Mouse (Mus musculus) hindbrain, embryonic 11.5 days (tissue): ENCODE data around the gene Arid3b. TPM values are rescaled to one million over a fixed set of nuclear protein-coding genes. Genes with fewer than 3 reads are reported as not detected.
A peak's percentile ranks its signal among the peaks of the same experiment; 100 is the strongest.

Experiments
- ATAC-seq: fragments of 200-750 bp; cut with Nextera tagmentation; 2 replicates; pipeline ENCODE4 v1.8.0; 2017; ENCODE audit warnings: mild to moderate bottlenecking, moderate TSS enrichment, moderate library complexity; ENCODE audit not compliant: low FRiP score
- DNase-seq: peaks from one replicate; pipeline ENCODE4 v3.0.0-alpha.2; 2015; ENCODE audit warnings: low spot score
- H3K27ac ChIP-seq: fragments of 300-500 bp; sonication (generic); 2 replicates; pipeline ENCODE4 v1.5.1; 2014; ENCODE audit warnings: mild to moderate bottlenecking, low read depth, low read length
- H3K27me3 ChIP-seq: fragments of 300-500 bp; sonication (generic); 2 replicates; pipeline ENCODE4 v1.6.1; 2014; ENCODE audit warnings: mild to moderate bottlenecking, low read length, moderate library complexity, mixed read lengths; ENCODE audit not compliant: control insufficient read depth, insufficient read depth
- H3K36me3 ChIP-seq: fragments of 300-500 bp; sonication (generic); 2 replicates; pipeline ENCODE4 v1.6.1; 2014; ENCODE audit warnings: mild to moderate bottlenecking, low read length, moderate library complexity, mixed read lengths; ENCODE audit not compliant: control insufficient read depth, insufficient read depth
- H3K4me1 ChIP-seq: fragments of 300-500 bp; sonication (generic); replicated peaks from 2 replicates; pipeline ENCODE4 v1.6.1; 2014; ENCODE audit warnings: low read length, mixed read lengths; ENCODE audit not compliant: control insufficient read depth, insufficient read depth
- H3K4me2 ChIP-seq: fragments of 300-500 bp; sonication (generic); replicated peaks from 2 replicates; pipeline ENCODE4 v1.6.1; 2014; ENCODE audit warnings: mild to moderate bottlenecking, low read depth, low read length
- H3K4me3 ChIP-seq: fragments of 300-500 bp; sonication (generic); 2 replicates; pipeline ENCODE4 v1.5.1; 2014; ENCODE audit warnings: low read depth, low read length
- H3K9ac ChIP-seq: fragments of 300-500 bp; sonication (generic); 2 replicates; pipeline ENCODE4 v1.6.1; 2014; ENCODE audit warnings: low read depth, low read length
- H3K9me3 ChIP-seq: fragments of 300-500 bp; sonication (generic); 2 replicates; pipeline ENCODE4 v1.6.1; 2016; ENCODE audit warnings: low read length; ENCODE audit not compliant: control insufficient read depth
- WGBS: fragments of 180-500 bp; shearing (Covaris S2); extraction: QIAGEN DNeasy Blood & Tissue Kit; methylation state at CpG from one replicate; pipeline ENCODE4 v1.1.7; 2014; 5-methylcytosine and 5-hydroxymethylcytosine counted together
- polyA plus RNA-seq: library from polyadenylated mRNA; unstranded; fragments of >200 nt; fragmentation: Nextera tagmentation; extraction: Ambion mirVana; gene quantifications from 2 replicates; pipeline ENCODE4 v1.2.1, GENCODE M21; 2014

Gene Arid3b
- polyA plus RNA-seq, 1 experiment from 2014 or later = 27.7 TPM

DNA sequence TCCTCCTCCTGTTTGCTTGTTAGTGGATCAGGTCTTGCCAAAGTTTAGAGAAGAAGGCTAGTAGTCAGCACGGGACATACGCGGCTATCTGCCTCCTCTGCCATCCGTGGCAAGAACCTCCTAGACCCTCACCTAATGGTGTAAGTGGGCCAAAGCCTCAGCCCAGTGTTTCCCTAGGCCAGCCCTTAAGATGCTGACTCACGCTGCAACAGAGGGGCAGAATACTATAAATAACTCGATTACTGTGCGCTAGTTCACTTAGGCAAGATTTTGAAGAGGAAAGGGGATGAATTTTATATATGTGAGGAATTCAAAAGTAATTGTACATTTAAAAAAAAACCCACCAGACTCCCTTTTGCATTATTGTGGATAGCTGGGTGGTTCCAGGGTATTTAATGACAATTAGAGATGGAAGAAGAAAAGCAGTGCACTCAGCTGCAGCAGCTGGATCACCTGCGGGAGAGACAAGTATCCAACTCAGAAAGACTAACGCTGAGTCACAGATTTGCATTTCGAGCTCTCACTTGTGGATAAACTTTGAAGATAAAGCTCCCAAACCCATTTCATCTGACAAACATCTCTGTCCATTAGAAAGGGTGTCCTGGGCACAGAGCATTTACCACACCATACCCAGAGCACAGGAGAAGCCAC is 31.4 kb downstream of the Arid3b start:
- Histone ChIP-seq H3K9me3 (no peaks in the 10 kb centered on the region), H3K4me3 (no peak overlapping the region), H3K4me1 (peaks cover 8% of the 10 kb centered on the region; the same call in 1 of the 2 replicates), H3K4me2 (no peak overlapping the region), H3K9ac (no peak overlapping the region), H3K27ac (no peak overlapping the region), H3K27me3 (no peaks in the 10 kb centered on the region), H3K36me3 (no peaks in the 10 kb centered on the region)
- DNase-seq (no peak), ATAC-seq (no peak)
- WGBS = 75% methylated on average over 10 of the region's 10 CpGs

DNA sequence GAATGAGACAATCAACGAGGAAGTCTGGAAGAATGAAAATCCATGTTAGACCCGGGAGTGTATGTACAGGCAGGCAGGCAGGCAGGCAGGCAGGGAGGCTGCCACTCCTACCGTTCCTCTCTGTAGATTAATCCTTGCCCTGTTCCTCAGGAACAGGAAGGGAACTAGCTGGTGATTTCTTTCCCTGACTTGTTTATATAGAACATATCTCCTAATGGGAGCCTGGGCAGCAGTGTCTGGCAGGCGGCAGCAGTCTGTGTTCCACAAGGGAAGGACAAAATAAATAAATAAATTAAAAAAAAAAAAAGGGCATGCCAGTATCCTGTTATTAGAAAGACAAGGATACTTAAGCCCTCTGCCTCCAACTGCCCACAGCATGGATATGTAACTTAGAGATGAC is 32.8 kb downstream of the Arid3b start:
- 14% methylated on average over 4 of the region's 4 CpGs for WGBS
- Histone ChIP-seq H3K27me3 (no peaks in the 10 kb centered on the region), H3K36me3 (no peaks in the 10 kb centered on the region), H3K4me3 (no peak overlapping the region), H3K4me2 (no peak overlapping the region), H3K9me3 (no peaks in the 10 kb centered on the region), H3K27ac (peak overlapping the region; percentile 49; the same call in 1 of the 2 replicates), H3K4me1 (peaks cover 12% of the 10 kb centered on the region), H3K9ac (no peak overlapping the region)
- DNase-seq (peak; percentile 10), ATAC-seq (no peak)

DNA sequence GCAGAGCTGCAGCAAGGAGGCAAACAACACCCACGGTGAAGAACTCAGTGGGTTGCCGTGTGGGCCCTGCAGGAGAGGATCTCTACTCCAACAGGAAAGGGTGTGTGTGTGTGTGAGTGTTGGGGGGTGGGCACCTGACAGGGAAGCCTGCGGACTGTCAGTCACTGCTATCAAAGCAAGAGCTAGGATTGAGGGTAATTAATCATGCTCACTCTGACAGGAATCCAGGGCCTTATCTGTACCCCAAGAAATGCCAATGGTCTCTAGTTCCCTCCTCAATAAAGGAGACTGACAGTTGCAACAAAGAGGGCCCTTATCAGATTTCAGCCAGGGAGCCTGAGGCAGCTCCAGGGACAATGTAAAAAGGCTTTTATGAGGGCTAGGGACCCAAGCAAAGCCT is 33.5 kb downstream of the Arid3b start:
- Histone ChIP-seq H3K9me3 (no peaks in the 10 kb centered on the region), H3K4me3 (no peak overlapping the region), H3K27me3 (no peaks in the 10 kb centered on the region), H3K4me2 (no peak overlapping the region), H3K36me3 (no peaks in the 10 kb centered on the region), H3K4me1 (peaks cover 14% of the 10 kb centered on the region), H3K27ac (peak overlapping the region; percentile 49), H3K9ac (no peak overlapping the region)
- ATAC-seq (0 out of 2 replicates have a peak, but pooled peaks have one; percentile 14), DNase-seq (peak; percentile 32)
- WGBS = 11% methylated on average over 3 of the region's 3 CpGs

DNA sequence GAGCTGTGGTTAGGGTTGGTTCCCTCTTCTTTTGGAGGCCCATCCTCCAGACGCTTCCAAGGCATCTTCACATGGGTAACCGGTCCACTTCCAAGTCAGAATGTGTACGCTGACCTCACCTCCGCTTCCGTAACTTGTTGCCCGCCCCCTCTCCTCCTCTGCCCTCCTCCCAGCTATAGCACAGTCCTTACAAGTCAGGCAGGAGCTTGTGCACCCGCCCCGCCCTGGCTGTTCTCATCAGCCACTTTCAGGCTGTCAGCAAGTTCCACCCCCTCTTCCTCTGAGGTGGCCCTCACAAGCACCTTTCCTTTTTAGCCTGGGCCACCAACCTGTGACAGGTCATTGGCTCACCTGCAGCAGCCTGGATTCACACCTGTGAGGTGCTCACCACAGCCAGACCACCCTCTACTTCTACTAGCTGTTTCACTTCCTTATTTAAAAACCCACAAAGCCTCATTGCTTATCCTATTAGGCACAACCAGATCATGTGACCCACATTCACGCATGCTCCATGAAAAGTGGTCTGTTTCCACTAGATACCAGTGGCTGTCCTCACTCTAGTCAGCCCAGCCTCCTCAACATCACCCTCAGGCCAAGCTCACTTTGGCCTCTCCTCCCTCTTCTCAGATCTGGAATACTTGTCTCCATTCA is 36.1 kb downstream of the Arid3b start:
- Histone ChIP-seq H3K27me3 (no peaks in the 10 kb centered on the region), H3K36me3 (0 out of 2 replicates have a peak, but pooled peaks cover 5% of the 10 kb centered on the region), H3K4me1 (peaks cover 10% of the 10 kb centered on the region), H3K4me3 (no peak overlapping the region), H3K27ac (no peak overlapping the region), H3K9me3 (no peaks in the 10 kb centered on the region), H3K9ac (no peak overlapping the region), H3K4me2 (no peak overlapping the region)
- DNase-seq (no peak), ATAC-seq (no peak)
- 82% methylated on average over 9 of the region's 9 CpGs for WGBS

DNA sequence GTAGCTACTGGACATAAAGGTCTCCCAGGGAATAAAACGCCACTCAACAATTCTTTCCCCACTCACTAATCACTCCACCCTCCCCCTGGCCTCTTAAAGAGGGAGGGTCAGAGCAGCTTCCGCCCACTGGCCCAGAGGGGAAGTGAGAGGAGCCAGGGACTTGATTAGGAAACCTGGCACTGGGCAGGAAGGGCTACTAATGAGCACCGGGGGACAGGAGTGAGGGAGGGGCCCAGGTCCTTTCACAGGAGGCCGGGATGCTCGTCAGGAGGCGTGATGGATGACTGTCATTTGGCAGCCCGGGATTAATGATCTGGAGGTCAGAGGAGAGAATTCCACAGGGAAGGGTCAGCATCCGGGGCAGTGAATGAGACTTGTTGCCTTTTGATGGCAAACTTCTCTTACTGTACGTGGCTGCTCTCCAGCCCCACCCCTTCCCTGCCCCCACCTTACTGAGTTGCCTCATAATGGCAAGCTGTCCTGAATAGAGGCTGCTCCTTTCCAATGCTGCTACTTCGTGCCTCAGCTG is 37.8 kb downstream of the Arid3b start:
- Histone ChIP-seq H3K27me3 (no peaks in the 10 kb centered on the region), H3K27ac (0 out of 2 replicates have a peak overlapping the region, but pooled peaks have one; percentile 24), H3K36me3 (0 out of 2 replicates have a peak, but pooled peaks cover 5% of the 10 kb centered on the region), H3K4me2 (no peak overlapping the region), H3K4me3 (no peak overlapping the region), H3K9me3 (no peaks in the 10 kb centered on the region), H3K4me1 (peaks cover 10% of the 10 kb centered on the region), H3K9ac (no peak overlapping the region)
- WGBS = 3% methylated on average over 10 of the region's 10 CpGs
- DNase-seq (peak; percentile 68), ATAC-seq (peak; percentile 75)

DNA sequence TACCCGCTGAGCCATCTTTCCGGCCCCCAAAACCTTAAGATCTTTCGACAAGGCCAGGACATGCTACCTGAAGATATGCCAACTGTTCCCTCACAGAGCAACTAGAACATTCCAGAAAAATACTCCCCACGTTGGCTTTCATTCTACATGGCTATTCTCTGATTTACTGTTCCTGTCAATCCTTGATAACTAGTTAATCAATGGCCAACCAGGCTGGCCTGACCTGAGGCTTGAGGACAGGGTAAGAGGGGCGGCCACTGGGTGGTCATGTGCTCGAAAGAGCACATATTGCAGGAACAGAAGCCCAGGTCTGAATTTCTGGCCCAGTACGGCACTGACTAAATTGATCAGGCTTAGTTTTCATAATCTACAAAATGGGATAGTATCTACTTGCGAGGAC is 39.1 kb downstream of the Arid3b start:
- Histone ChIP-seq H3K4me2 (no peak overlapping the region), H3K9me3 (no peaks in the 10 kb centered on the region), H3K4me1 (peaks cover 6% of the 10 kb centered on the region), H3K27ac (no peak overlapping the region), H3K27me3 (no peaks in the 10 kb centered on the region), H3K4me3 (no peak overlapping the region), H3K36me3 (0 out of 2 replicates have a peak, but pooled peaks cover 5% of the 10 kb centered on the region), H3K9ac (no peak overlapping the region)
- DNase-seq (no peak), ATAC-seq (no peak)
- 88% methylated on average over 8 of the region's 8 CpGs for WGBS

DNA sequence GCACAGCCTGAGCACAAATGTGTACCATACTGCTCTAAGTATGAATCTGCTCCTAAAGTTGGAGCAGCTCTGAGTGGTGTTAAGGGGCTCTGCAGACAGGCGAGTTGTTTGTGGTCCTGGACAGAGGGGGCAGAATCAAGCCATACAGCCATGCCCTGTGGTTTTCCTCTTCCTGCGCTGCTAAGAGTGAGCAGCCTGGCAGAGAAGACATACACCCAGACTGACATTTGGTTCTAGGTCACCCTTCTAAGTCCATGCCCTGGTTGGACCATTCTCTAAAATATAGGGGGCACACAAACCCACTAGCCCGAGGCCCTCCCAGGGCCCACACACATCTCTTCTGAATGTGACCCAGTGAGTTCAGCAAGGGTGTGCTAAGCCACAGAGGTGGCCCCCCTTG is 46.9 kb downstream of the Arid3b start:
- Histone ChIP-seq H3K9ac (no peak overlapping the region), H3K4me2 (no peak overlapping the region), H3K4me1 (no peaks in the 10 kb centered on the region), H3K4me3 (no peak overlapping the region), H3K9me3 (no peaks in the 10 kb centered on the region), H3K27ac (no peak overlapping the region), H3K36me3 (peaks cover 4% of the 10 kb centered on the region; the same call in 1 of the 2 replicates), H3K27me3 (no peaks in the 10 kb centered on the region)
- DNase-seq = no peak
- ATAC-seq = no peak
- 91% methylated on average over 3 of the region's 3 CpGs for WGBS

DNA sequence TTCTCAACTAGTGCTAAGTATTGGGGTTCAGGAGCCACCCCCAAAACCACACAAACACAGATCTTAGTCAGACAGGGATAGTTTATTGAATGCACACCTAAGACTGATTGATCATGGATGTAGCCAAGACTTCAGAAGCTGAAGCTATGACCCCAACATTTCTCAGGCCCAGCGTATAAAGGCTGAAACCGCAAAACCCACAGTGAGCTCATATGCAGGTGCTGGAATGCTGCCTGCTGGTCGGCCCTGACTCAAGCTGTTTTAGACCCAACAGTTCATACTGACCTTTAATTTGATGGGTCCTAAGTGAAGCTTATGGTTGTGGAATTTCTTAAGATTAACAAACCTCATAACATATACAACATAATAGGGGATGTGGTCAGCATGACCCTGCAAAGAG is 53.9 kb downstream of the Arid3b start:
- Histone ChIP-seq H3K4me2 (no peak overlapping the region), H3K27ac (no peak overlapping the region), H3K27me3 (no peaks in the 10 kb centered on the region), H3K9ac (no peak overlapping the region), H3K4me1 (no peaks in the 10 kb centered on the region), H3K9me3 (no peaks in the 10 kb centered on the region), H3K4me3 (no peak overlapping the region), H3K36me3 (no peaks in the 10 kb centered on the region)
- ATAC-seq (no peak), DNase-seq (no peak)
- 97% methylated on average over 3 of the region's 3 CpGs for WGBS

DNA sequence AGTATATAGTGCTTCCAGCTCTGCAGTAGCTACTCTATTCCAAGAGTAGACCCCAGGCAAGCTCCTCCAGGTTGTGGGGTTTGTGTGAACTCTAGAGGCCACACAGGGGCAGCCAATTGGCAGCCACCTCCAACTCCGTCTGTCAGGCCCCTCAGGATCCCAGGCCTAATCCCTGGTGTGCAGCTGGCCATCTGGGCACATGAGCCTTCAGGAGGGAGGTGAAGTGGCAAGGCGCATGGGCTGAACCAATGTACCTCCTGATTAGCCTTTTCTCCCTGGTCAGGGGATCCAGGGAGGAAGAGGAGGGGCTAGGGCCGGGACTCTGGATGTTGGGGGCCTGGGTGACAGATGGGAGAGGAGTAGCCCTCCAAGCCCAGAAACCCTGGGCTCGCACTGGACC is 60.9 kb downstream of the Arid3b start:
- H3K4me2 ChIP-seq = no peak overlapping the region
- H3K9ac ChIP-seq = no peak overlapping the region
- H3K4me1 ChIP-seq = no peaks in the 10 kb centered on the region
- no peak for ATAC-seq
- H3K36me3 ChIP-seq = no peaks in the 10 kb centered on the region
- WGBS = 75% methylated on average over 4 of the region's 4 CpGs
- H3K9me3 ChIP-seq = no peaks in the 10 kb centered on the region
- no peaks in the 10 kb centered on the region for H3K27me3 ChIP-seq
- no peak overlapping the region for H3K27ac ChIP-seq
- no peak for DNase-seq
- H3K4me3 ChIP-seq = no peak overlapping the region
